Mouse (Mus musculus) megakaryocyte, embryonic 14.5 days (primary cell): ENCODE measurements around the gene Aloxe3.

Source experiments
- FLI1 ChIP-seq: IDR thresholded peaks from 2 replicates; pipeline ENCODE4 v1.6.1; 2012; ENCODE audit warnings: low read length, inconsistent platforms, mixed read lengths
- GATA1 ChIP-seq: IDR thresholded peaks from 3 replicates; pipeline ENCODE4 v1.6.1; 2012; ENCODE audit warnings: mixed read lengths, low read length, inconsistent platforms, borderline replicate concordance

- no peak for TF ChIP-seq GATA1
- TF ChIP-seq FLI1, result no peak
These were observed 20.5 kb upstream of the Aloxe3 start for GRCm38 (mm10) chr11:69105227-69105626.
